Mouse (Mus musculus) intestine, embryonic 15.5 days (tissue): Measurements from ENCODE around the gene Neurl4. TPM values are rescaled to one million over a fixed set of nuclear protein-coding genes. Genes with fewer than 3 reads are reported as not detected.
"Not testable (repeated sequence)": the region's sequence is repeated elsewhere in the genome, so short reads cannot be mapped to it uniquely, and the experiment has no call there.

ENCODE experiments used
- ATAC-seq: fragments of 200-750 bp; cut with Nextera tagmentation; 2 replicates; pipeline ENCODE4 v1.8.0; 2017; ENCODE audit warnings: moderate TSS enrichment, moderate library complexity
- H3K27ac ChIP-seq: fragments of 300-500 bp; sonication (generic); 2 replicates; pipeline ENCODE4 v1.5.1; 2015; ENCODE audit warnings: mild to moderate bottlenecking, inconsistent platforms
- H3K27me3 ChIP-seq: fragments of 300-500 bp; sonication (generic); replicated peaks from 2 replicates; pipeline ENCODE4 v1.6.1; 2015; ENCODE audit warnings: inconsistent platforms
- H3K36me3 ChIP-seq: fragments of 300-500 bp; sonication (generic); 2 replicates; pipeline ENCODE4 v1.6.1; 2015; ENCODE audit warnings: inconsistent platforms
- H3K4me1 ChIP-seq: fragments of 300-500 bp; sonication (generic); replicated peaks from 2 replicates; pipeline ENCODE4 v1.6.1; 2015; ENCODE audit warnings: inconsistent platforms
- H3K4me2 ChIP-seq: fragments of 300-500 bp; sonication (generic); replicated peaks from 2 replicates; pipeline ENCODE4 v1.6.1; 2015; ENCODE audit warnings: mild to moderate bottlenecking, inconsistent platforms
- H3K4me3 ChIP-seq: fragments of 300-500 bp; sonication (generic); replicated peaks from 2 replicates; pipeline ENCODE4 v1.5.1; 2015; ENCODE audit warnings: inconsistent platforms
- H3K9ac ChIP-seq: fragments of 300-500 bp; sonication (generic); 2 replicates; pipeline ENCODE4 v1.6.1; 2015; ENCODE audit warnings: inconsistent platforms
- H3K9me3 ChIP-seq: fragments of 300-500 bp; sonication (generic); 2 replicates; pipeline ENCODE4 v1.6.1; 2016; ENCODE audit warnings: inconsistent platforms
- WGBS: fragments of 180-500 bp; shearing (Covaris S2); methylation state at CpG from one replicate; pipeline ENCODE4 v1.1.7; 2015; 5-methylcytosine and 5-hydroxymethylcytosine counted together
- polyA plus RNA-seq: library from polyadenylated mRNA; unstranded; fragments of >200 nt; fragmentation: Nextera tagmentation; extraction: Ambion mirVana; gene quantifications from 2 replicates; pipeline ENCODE4 v1.2.1, GENCODE M21; 2015

The Neurl4 gene
- polyA plus RNA-seq, 1 experiment from 2014 or later: 7.0 TPM

- H3K27me3 ChIP-seq, H3K9me3 ChIP-seq, ATAC-seq, H3K4me1 ChIP-seq, H3K36me3 ChIP-seq, H3K27ac ChIP-seq, H3K4me3 ChIP-seq, H3K4me2 ChIP-seq, H3K9ac ChIP-seq: not testable (repeated sequence)
- 88% methylated on average over 8 of the region's 8 CpGs for WGBS
Measured at GRCm38 (mm10) chr11:69930176-69930575, 29.3 kb downstream of the Neurl4 start.

- Histone ChIP-seq H3K4me1 (peaks cover 18% of the 10 kb centered on the region), H3K9ac (no peak overlapping the region), H3K27ac (no peak overlapping the region), H3K27me3 (0 out of 2 replicates have a peak, but pooled peaks cover 3% of the 10 kb centered on the region), H3K4me3 (no peak overlapping the region), H3K4me2 (no peak overlapping the region), H3K36me3 (no peaks in the 10 kb centered on the region), H3K9me3 (no peaks in the 10 kb centered on the region)
- ATAC-seq: no peak
- 80% methylated on average over 3 of the region's 3 CpGs for WGBS
Measured at GRCm38 (mm10) chr11:69930967-69931537, 30.2 kb downstream of the Neurl4 start.

GRCm38 (mm10) chr11:69931769-69932168 is 30.9 kb downstream of the Neurl4 start:
- no peaks in the 10 kb centered on the region for H3K9me3 ChIP-seq
- no peak overlapping the region for H3K4me2 ChIP-seq
- no peak overlapping the region for H3K4me3 ChIP-seq
- no peaks in the 10 kb centered on the region for H3K36me3 ChIP-seq
- H3K27me3 ChIP-seq: 0 out of 2 replicates have a peak, but pooled peaks cover 3% of the 10 kb centered on the region
- no peak for ATAC-seq
- no peak overlapping the region for H3K27ac ChIP-seq
- WGBS: 70% methylated on average over 8 of the region's 8 CpGs
- peaks cover 25% of the 10 kb centered on the region for H3K4me1 ChIP-seq
- no peak overlapping the region for H3K9ac ChIP-seq

GRCm38 (mm10) chr11:69932254-69932653 is 31.4 kb downstream of the Neurl4 start:
- WGBS: 46% methylated on average over 3 of the region's 3 CpGs
- Histone ChIP-seq H3K27me3 (0 out of 2 replicates have a peak, but pooled peaks cover 3% of the 10 kb centered on the region), H3K9ac (no peak overlapping the region), H3K4me3 (no peak overlapping the region), H3K9me3 (no peaks in the 10 kb centered on the region), H3K4me1 (peaks cover 30% of the 10 kb centered on the region), H3K4me2 (no peak overlapping the region), H3K27ac (no peak overlapping the region), H3K36me3 (no peaks in the 10 kb centered on the region)
- ATAC-seq: no peak

- Histone ChIP-seq H3K9me3 (no peaks in the 10 kb centered on the region), H3K4me3 (no peak overlapping the region), H3K36me3 (no peaks in the 10 kb centered on the region), H3K4me1 (peaks cover 34% of the 10 kb centered on the region), H3K27ac (no peak overlapping the region), H3K4me2 (no peak overlapping the region), H3K9ac (no peak overlapping the region), H3K27me3 (peaks cover 8% of the 10 kb centered on the region; the same call in 1 of the 2 replicates)
- no peak for ATAC-seq
- WGBS: 66% methylated on average over 4 of the region's 4 CpGs
Measured at GRCm38 (mm10) chr11:69933066-69933465, 32.2 kb downstream of the Neurl4 start.

- Histone ChIP-seq H3K27me3 (peaks cover 8% of the 10 kb centered on the region; the same call in 1 of the 2 replicates), H3K36me3 (no peaks in the 10 kb centered on the region), H3K9ac (no peak overlapping the region), H3K4me2 (peak overlapping the region; percentile 60), H3K4me3 (peak overlapping the region; percentile 22), H3K4me1 (peaks cover 37% of the 10 kb centered on the region), H3K27ac (no peak overlapping the region), H3K9me3 (no peaks in the 10 kb centered on the region)
- 1% methylated on average over 18 of the region's 18 CpGs for WGBS
- peak; percentile 63 for ATAC-seq
Measured at GRCm38 (mm10) chr11:69934169-69934568, 33.3 kb downstream of the Neurl4 start.

GRCm38 (mm10) chr11:69934681-69935080 is 33.8 kb downstream of the Neurl4 start:
- H3K9ac ChIP-seq: no peak overlapping the region
- H3K36me3 ChIP-seq: no peaks in the 10 kb centered on the region
- WGBS: 12% methylated on average over 6 of the region's 6 CpGs
- H3K4me1 ChIP-seq: peaks cover 37% of the 10 kb centered on the region
- peak overlapping the region; percentile 100 for H3K4me2 ChIP-seq
- ATAC-seq: no peak
- H3K27me3 ChIP-seq: peaks cover 8% of the 10 kb centered on the region; the same call in 1 of the 2 replicates
- H3K9me3 ChIP-seq: no peaks in the 10 kb centered on the region
- no peak overlapping the region for H3K27ac ChIP-seq
- H3K4me3 ChIP-seq: no peak overlapping the region

- ATAC-seq: peak; percentile 90
- Histone ChIP-seq H3K27ac (0 out of 2 replicates have a peak within 1 kb of the TSS, but pooled peaks have one; percentile 13), H3K4me3 (peak within 1 kb of the TSS; percentile 54), H3K36me3 (no peaks in the 10 kb centered on the region), H3K9me3 (no peaks in the 10 kb centered on the region), H3K4me1 (peaks cover 37% of the 10 kb centered on the region), H3K27me3 (peaks cover 8% of the 10 kb centered on the region; the same call in 1 of the 2 replicates), H3K4me2 (peak within 1 kb of the TSS; percentile 100), H3K9ac (peak within 1 kb of the TSS; percentile 52)
- 1% methylated on average over 54 of the region's 62 CpGs for WGBS
Measured at GRCm38 (mm10) chr11:69935137-69935879, 34.4 kb downstream of the Neurl4 start, which contains the start of gene Ybx2. Ybx2 (plus strand) TSS chr11:69935796.

GRCm38 (mm10) chr11:69936156-69936555 is 35.3 kb downstream of the Neurl4 start:
- H3K4me3 ChIP-seq: peak overlapping the region; percentile 54
- H3K9ac ChIP-seq: peak overlapping the region; percentile 52
- peak overlapping the region; percentile 100 for H3K4me2 ChIP-seq
- H3K9me3 ChIP-seq: no peaks in the 10 kb centered on the region
- H3K4me1 ChIP-seq: peaks cover 37% of the 10 kb centered on the region
- ATAC-seq: peak; percentile 26
- H3K27ac ChIP-seq: no peak overlapping the region
- peaks cover 8% of the 10 kb centered on the region; the same call in 1 of the 2 replicates for H3K27me3 ChIP-seq
- WGBS: under 1% methylated on average over 21 of the region's 30 CpGs
- H3K36me3 ChIP-seq: no peaks in the 10 kb centered on the region

- Histone ChIP-seq H3K36me3 (no peaks in the 10 kb centered on the region), H3K27me3 (peaks cover 8% of the 10 kb centered on the region; the same call in 1 of the 2 replicates), H3K4me2 (peak overlapping the region; percentile 100), H3K4me1 (peaks cover 37% of the 10 kb centered on the region), H3K4me3 (peak overlapping the region; percentile 54), H3K27ac (peak overlapping the region; percentile 14; the same call in 1 of the 2 replicates), H3K9ac (peak overlapping the region; percentile 52), H3K9me3 (no peaks in the 10 kb centered on the region)
- 33% methylated on average over 9 of the region's 9 CpGs for whole genome bisulfite sequencing
- ATAC-seq: no peak
Measured at GRCm38 (mm10) chr11:69936714-69937347, 36.0 kb downstream of the Neurl4 start.

- ATAC-seq: no peak
- H3K27me3 ChIP-seq: peaks cover 8% of the 10 kb centered on the region; the same call in 1 of the 2 replicates
- 30% methylated on average over 4 of the region's 4 CpGs for WGBS
- no peak overlapping the region; the same call in 1 of the 2 replicates for H3K4me3 ChIP-seq
- no peaks in the 10 kb centered on the region for H3K36me3 ChIP-seq
- no peak overlapping the region for H3K9ac ChIP-seq
- no peaks in the 10 kb centered on the region for H3K9me3 ChIP-seq
- peak overlapping the region; percentile 14; the same call in 1 of the 2 replicates for H3K27ac ChIP-seq
- peaks cover 37% of the 10 kb centered on the region for H3K4me1 ChIP-seq
- H3K4me2 ChIP-seq: peak overlapping the region; percentile 100; the same call in 1 of the 2 replicates
Measured at GRCm38 (mm10) chr11:69937385-69937784, 36.5 kb downstream of the Neurl4 start.

- H3K36me3 ChIP-seq: no peaks in the 10 kb centered on the region
- H3K4me3 ChIP-seq: no peak overlapping the region
- ATAC-seq: no peak
- WGBS: 76% methylated on average over 5 of the region's 5 CpGs
- H3K4me1 ChIP-seq: peaks cover 37% of the 10 kb centered on the region
- no peak overlapping the region for H3K9ac ChIP-seq
- H3K4me2 ChIP-seq: peak overlapping the region; percentile 100; the same call in 1 of the 2 replicates
- H3K27ac ChIP-seq: no peak overlapping the region
- peaks cover 8% of the 10 kb centered on the region; the same call in 1 of the 2 replicates for H3K27me3 ChIP-seq
- no peaks in the 10 kb centered on the region for H3K9me3 ChIP-seq
Measured at GRCm38 (mm10) chr11:69937834-69938233, 37.0 kb downstream of the Neurl4 start.
